8 mouse cellular contexts compared by ENCODE assay signal in the genomic region with DNA sequence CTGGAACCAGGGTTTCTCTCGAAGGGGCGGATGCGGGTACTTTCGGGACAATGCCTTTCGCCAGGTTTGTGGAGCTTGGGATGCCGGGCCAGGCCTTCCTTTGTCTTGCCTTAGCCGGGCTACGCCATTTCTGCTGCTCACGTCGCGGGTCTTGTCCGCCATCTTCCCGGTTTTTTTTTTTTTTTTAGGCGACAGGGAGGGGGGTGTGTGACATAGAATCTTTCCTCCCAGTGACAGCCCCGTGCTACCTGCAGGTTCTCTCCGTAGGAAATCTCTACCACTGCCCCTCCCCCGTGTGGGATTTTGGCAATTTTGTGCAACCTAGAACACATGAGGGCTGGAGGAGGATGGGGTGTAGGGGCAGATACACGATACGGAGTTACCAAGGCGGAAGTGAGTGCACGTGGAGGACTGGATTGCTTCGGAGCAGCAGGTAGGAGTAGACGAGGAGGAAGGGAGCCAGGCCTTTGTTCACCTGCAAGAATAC. TPM values are rescaled to one million over a fixed set of nuclear protein-coding genes. Genes with fewer than 3 reads are reported as not detected.
DNase-seq lines count a peak whose midpoint lies in the region; ATAC-seq and TF ChIP-seq lines count a peak whose summit lies in the region.

No protein-coding gene starts in this region.

- peak overlapping the region; percentile 97 for H3K27ac ChIP-seq in kidney, postnatal 0 days
- H3K27ac ChIP-seq in stomach, postnatal 0 days (replicated peaks) = peak overlapping the region; percentile 95

- ATAC-seq in erythroblast, adult 5-6 weeks (replicated peaks; ENCODE audit: low FRiP score, poor library complexity, severe bottlenecking) = no peak
- peak; percentile 29; the same call in 1 of the 2 replicates for ATAC-seq in frontal cortex, adult (ENCODE audit: low TSS enrichment)
- peak; percentile 27; the same call in 1 of the 2 replicates for ATAC-seq in kidney, postnatal 0 days (replicated peaks; ENCODE audit: low FRiP score, low read depth)
- ATAC-seq in megakaryocyte-erythroid progenitor cell, adult 5-6 weeks (replicated peaks; ENCODE audit: low FRiP score, low TSS enrichment, poor library complexity, severe bottlenecking) = peak; percentile 38
- peak; percentile 48 for ATAC-seq in stomach, postnatal 0 days (ENCODE audit: low FRiP score, low TSS enrichment)

- no peaks in the 10 kb centered on the region; the same call in 1 of the 2 replicates for H3K27me3 ChIP-seq in erythroblast, embryonic 14.5 days (ENCODE audit: control insufficient read depth)
- no peaks in the 10 kb centered on the region for H3K27me3 ChIP-seq in kidney, postnatal 0 days (ENCODE audit: insufficient read depth, low read length)
- no peaks in the 10 kb centered on the region for H3K27me3 ChIP-seq in stomach, postnatal 0 days (ENCODE audit: control insufficient read depth, insufficient read depth, low read length)

- TF ChIP-seq CTCF in brain, embryonic 14.5 days (IDR thresholded peaks at IDR 0.05; ENCODE audit: borderline replicate concordance, extremely low read depth, insufficient read depth, insufficient read length) = no peak
- no peak for TF ChIP-seq CTCF in kidney, postnatal 0 days (IDR thresholded peaks at IDR 0.05; ENCODE audit: low read depth)
- no peak for TF ChIP-seq CTCF in stomach, postnatal 0 days (IDR thresholded peaks at IDR 0.05; ENCODE audit: low read depth)

- 0% methylated on average over 23 of the region's 23 CpGs for WGBS in kidney, postnatal 0 days
- WGBS in stomach, postnatal 0 days = under 1% methylated on average over 23 of the region's 23 CpGs

- DNase-seq in A20 (ENCODE audit: low read depth, low spot score) = peak; percentile 81
- peak; percentile 81 for DNase-seq in brain, embryonic 14.5 days (ENCODE audit: low read depth)
- DNase-seq in kidney, postnatal 0 days (ENCODE audit: low spot score) = peak; percentile 69
- DNase-seq in stomach, postnatal 0 days (ENCODE audit: low spot score) = peak; percentile 71

- H3K9me3 ChIP-seq in erythroblast, embryonic 14.5 days (ENCODE audit: control insufficient read depth, low read length) = no peaks in the 10 kb centered on the region
- no peaks in the 10 kb centered on the region for H3K9me3 ChIP-seq in kidney, postnatal 0 days (replicated peaks; ENCODE audit: low read length)
- no peaks in the 10 kb centered on the region for H3K9me3 ChIP-seq in stomach, postnatal 0 days (ENCODE audit: control insufficient read depth, low read length)

- peak overlapping the region; percentile 56 for H3K4me2 ChIP-seq in kidney, postnatal 0 days (ENCODE audit: low read length)
- peak overlapping the region; percentile 70 for H3K4me2 ChIP-seq in stomach, postnatal 0 days (replicated peaks; ENCODE audit: low read depth)

- peak; percentile 7 for TF ChIP-seq EP300 in stomach, postnatal 0 days (optimal IDR thresholded peaks at IDR 0.05)

- H3K4me3 ChIP-seq in erythroblast, embryonic 14.5 days (replicated peaks) = peak overlapping the region; percentile 98
- peak overlapping the region; percentile 90 for H3K4me3 ChIP-seq in kidney, postnatal 0 days (replicated peaks; ENCODE audit: low read depth, low read length)
- H3K4me3 ChIP-seq in stomach, postnatal 0 days (ENCODE audit: low read depth, low read length) = peak overlapping the region; percentile 75

- peak overlapping the region; percentile 97 for H3K9ac ChIP-seq in kidney, postnatal 0 days (ENCODE audit: low read depth, low read length)
- peak overlapping the region; percentile 92 for H3K9ac ChIP-seq in stomach, postnatal 0 days (ENCODE audit: low read length)

- peaks cover 51% of the 10 kb centered on the region for H3K4me1 ChIP-seq in erythroblast, embryonic 14.5 days (ENCODE audit: control insufficient read depth)
- peaks cover 12% of the 10 kb centered on the region for H3K4me1 ChIP-seq in kidney, postnatal 0 days (replicated peaks; ENCODE audit: insufficient read depth, low read length)
- no peaks in the 10 kb centered on the region; the same call in 1 of the 2 replicates for H3K4me1 ChIP-seq in stomach, postnatal 0 days (replicated peaks; ENCODE audit: control insufficient read depth, insufficient read depth)

- no peak for TF ChIP-seq POLR2A in brain, embryonic 14.5 days (IDR thresholded peaks at IDR 0.05; ENCODE audit: borderline replicate concordance, extremely low read depth, insufficient read depth, insufficient read length, poor library complexity, severe bottlenecking)

- peaks cover 41% of the 10 kb centered on the region for H3K36me3 ChIP-seq in erythroblast, embryonic 14.5 days (ENCODE audit: control insufficient read depth)
- peaks cover 17% of the 10 kb centered on the region for H3K36me3 ChIP-seq in kidney, postnatal 0 days (ENCODE audit: insufficient read depth, low read length)
- H3K36me3 ChIP-seq in stomach, postnatal 0 days (ENCODE audit: control insufficient read depth, insufficient read depth, low read length) = no peaks in the 10 kb centered on the region; the same call in 1 of the 2 replicates

RNA-seq across cellular contexts. Expression of gene 2410002F23Rik, which starts 0.5 kb away (rescaled TPM):
- 5.6 and 5.9 TPM in 2 replicates for polyA plus RNA-seq in erythroblast, embryonic 14.5 days (2012)
- total RNA-seq in erythroblast, adult 5-6 weeks (2015; ENCODE audit: low replicate concordance) = 8.2 and 9.8 TPM in 2 replicates
- total RNA-seq in erythroblast, adult 5-6 weeks (2017; ENCODE audit: low replicate concordance) = 5.6 and 7.8 TPM in 2 replicates
- polyA plus RNA-seq in brain, embryonic 14.5 days (2012; rRNA removed) = 270 and 344 TPM in 2 replicates
- polyA plus RNA-seq in kidney, postnatal 0 days (2015; fragmentation: Nextera tagmentation; extraction: Ambion mirVana) = 125 and 133 TPM in 2 replicates
- total RNA-seq in megakaryocyte-erythroid progenitor cell, adult 5-6 weeks (2014; fragmentation: Nextera tagmentation) = 93.5 and 176 TPM in 2 replicates
- 77.1 and 113 TPM in 2 replicates for total RNA-seq in megakaryocyte-erythroid progenitor cell, adult 5-6 weeks (2017)
- 52.9 and 60.0 TPM in 2 replicates for polyA plus RNA-seq in stomach, postnatal 0 days (2015; fragmentation: Nextera tagmentation; extraction: Ambion mirVana)

RNA-seq across cellular contexts. Expression of gene 1700028J19Rik, which starts 0.5 kb away (rescaled TPM):
- polyA plus RNA-seq in erythroblast, embryonic 14.5 days (2012) = 0.18 TPM in 1 of 2 replicates, not detected in the other
- total RNA-seq in erythroblast, adult 5-6 weeks (2015; ENCODE audit: low replicate concordance) = not detected in 2 replicates
- total RNA-seq in erythroblast, adult 5-6 weeks (2017; ENCODE audit: low replicate concordance) = 0.70 TPM in 1 of 2 replicates, not detected in the other
- polyA plus RNA-seq in brain, embryonic 14.5 days (2012; rRNA removed) = 1.5 and 2.1 TPM in 2 replicates
- polyA plus RNA-seq in kidney, postnatal 0 days (2015; fragmentation: Nextera tagmentation; extraction: Ambion mirVana) = 5.7 and 6.0 TPM in 2 replicates
- 1.2 TPM in 1 of 2 replicates, not detected in the other for total RNA-seq in megakaryocyte-erythroid progenitor cell, adult 5-6 weeks (2014; fragmentation: Nextera tagmentation)
- 0.46 TPM in 1 of 2 replicates, not detected in the other for total RNA-seq in megakaryocyte-erythroid progenitor cell, adult 5-6 weeks (2017)
- 0.57 and 0.65 TPM in 2 replicates for polyA plus RNA-seq in stomach, postnatal 0 days (2015; fragmentation: Nextera tagmentation; extraction: Ambion mirVana)

RNA-seq across cellular contexts. Expression of gene Acp4, which starts 10.2 kb away (rescaled TPM):
- polyA plus RNA-seq in erythroblast, embryonic 14.5 days (2012) = not detected in 2 replicates
- not detected in 2 replicates for total RNA-seq in erythroblast, adult 5-6 weeks (2015; ENCODE audit: low replicate concordance)
- total RNA-seq in erythroblast, adult 5-6 weeks (2017; ENCODE audit: low replicate concordance) = not detected in 2 replicates
- polyA plus RNA-seq in brain, embryonic 14.5 days (2012; rRNA removed) = not detected in 2 replicates
- polyA plus RNA-seq in kidney, postnatal 0 days (2015; fragmentation: Nextera tagmentation; extraction: Ambion mirVana) = not detected in 2 replicates
- total RNA-seq in megakaryocyte-erythroid progenitor cell, adult 5-6 weeks (2014; fragmentation: Nextera tagmentation) = not detected in 2 replicates
- not detected in 2 replicates for total RNA-seq in megakaryocyte-erythroid progenitor cell, adult 5-6 weeks (2017)
- polyA plus RNA-seq in stomach, postnatal 0 days (2015; fragmentation: Nextera tagmentation; extraction: Ambion mirVana) = not detected in 2 replicates

RNA-seq across cellular contexts. Expression of gene Gm36864, which starts 11.1 kb away (rescaled TPM):
- polyA plus RNA-seq in erythroblast, embryonic 14.5 days (2012) = not detected in 2 replicates
- total RNA-seq in erythroblast, adult 5-6 weeks (2015; ENCODE audit: low replicate concordance) = not detected in 2 replicates
- total RNA-seq in erythroblast, adult 5-6 weeks (2017; ENCODE audit: low replicate concordance) = not detected in 2 replicates
- not detected in 2 replicates for polyA plus RNA-seq in brain, embryonic 14.5 days (2012; rRNA removed)
- polyA plus RNA-seq in kidney, postnatal 0 days (2015; fragmentation: Nextera tagmentation; extraction: Ambion mirVana) = not detected in 2 replicates
- not detected in 2 replicates for total RNA-seq in megakaryocyte-erythroid progenitor cell, adult 5-6 weeks (2014; fragmentation: Nextera tagmentation)
- not detected in 2 replicates for total RNA-seq in megakaryocyte-erythroid progenitor cell, adult 5-6 weeks (2017)
- 0.13 TPM in 1 of 2 replicates, not detected in the other for polyA plus RNA-seq in stomach, postnatal 0 days (2015; fragmentation: Nextera tagmentation; extraction: Ambion mirVana)

RNA-seq across cellular contexts. Expression of gene Gm15517, which starts 14.2 kb away (rescaled TPM):
- polyA plus RNA-seq in erythroblast, embryonic 14.5 days (2012) = not detected in 2 replicates
- total RNA-seq in erythroblast, adult 5-6 weeks (2015; ENCODE audit: low replicate concordance) = not detected in 2 replicates
- not detected in 2 replicates for total RNA-seq in erythroblast, adult 5-6 weeks (2017; ENCODE audit: low replicate concordance)
- polyA plus RNA-seq in brain, embryonic 14.5 days (2012; rRNA removed) = 1.0 and 1.2 TPM in 2 replicates
- polyA plus RNA-seq in kidney, postnatal 0 days (2015; fragmentation: Nextera tagmentation; extraction: Ambion mirVana) = not detected in 2 replicates
- total RNA-seq in megakaryocyte-erythroid progenitor cell, adult 5-6 weeks (2014; fragmentation: Nextera tagmentation) = not detected in 2 replicates
- total RNA-seq in megakaryocyte-erythroid progenitor cell, adult 5-6 weeks (2017) = not detected in 2 replicates
- not detected in 2 replicates for polyA plus RNA-seq in stomach, postnatal 0 days (2015; fragmentation: Nextera tagmentation; extraction: Ambion mirVana)
